Mouse (Mus musculus) frontal cortex, adult 2 months (tissue): ENCODE measurements around the gene 4933424G06Rik. TPM values are rescaled to one million over a fixed set of nuclear protein-coding genes. Genes with fewer than 3 reads are reported as not detected.

Experiments
- DNase-seq, 2 experiments: peaks; one replicate each; pipeline ENCODE4 v3.0.0; 2022; ENCODE audit warnings: low spot score in 1 of 2; ENCODE audit errors: extremely low spot score in 1 of 2
- polyA plus RNA-seq: library from polyadenylated mRNA; depleted of rRNA; stranded (reverse); fragments of >200 nt; gene quantifications from 2 replicates; pipeline ENCODE4 v1.2.3, GENCODE M21; 2012

Gene 4933424G06Rik
- polyA plus RNA-seq, 1 experiment = 0.10 TPM

GRCm38 (mm10) chr1:36708626-36709025, 1.3 kb upstream of the 4933424G06Rik start:
- no peak for DNase-seq

GRCm38 (mm10) chr1:36709055-36709853, 695 bp upstream of the 4933424G06Rik start:
- DNase-seq = peak in 1 of 2 experiments; percentile 47

GRCm38 (mm10) chr1:36711104-36711503, 1.2 kb downstream of the 4933424G06Rik start:
- DNase-seq = no peak

- no peak for DNase-seq
Observed at GRCm38 (mm10) chr1:36714311-36714710, 4.4 kb downstream of the 4933424G06Rik start, which contains the start of gene Actr1b. Gene Actr1b (minus strand): TSS chr1:36714422.

GRCm38 (mm10) chr1:36718786-36719185, 8.8 kb downstream of the 4933424G06Rik start:
- DNase-seq = no peak

- DNase-seq = no peak
Observed at GRCm38 (mm10) chr1:36723146-36724056, 13.5 kb downstream of the 4933424G06Rik start.

GRCm38 (mm10) chr1:36724057-36724431, 14.1 kb downstream of the 4933424G06Rik start:
- DNase-seq = no peak

GRCm38 (mm10) chr1:36737300-36737699, 27.4 kb downstream of the 4933424G06Rik start:
- DNase-seq = peak; percentile 76 to 96

- DNase-seq = no peak
Observed at GRCm38 (mm10) chr1:36739231-36739630, 29.3 kb downstream of the 4933424G06Rik start.

- no peak for DNase-seq
Observed at GRCm38 (mm10) chr1:36743046-36743445, 33.1 kb downstream of the 4933424G06Rik start.

- DNase-seq = peak; percentile 67 to 92
Observed at GRCm38 (mm10) chr1:36744268-36744944, 34.5 kb downstream of the 4933424G06Rik start.

- no peak for DNase-seq
Observed at GRCm38 (mm10) chr1:36745661-36746060, 35.7 kb downstream of the 4933424G06Rik start.

- DNase-seq = no peak
Observed at GRCm38 (mm10) chr1:36746452-36746851, 36.5 kb downstream of the 4933424G06Rik start.

GRCm38 (mm10) chr1:36753932-36754675, 44.2 kb downstream of the 4933424G06Rik start:
- no peak for DNase-seq

- DNase-seq = no peak
Observed at GRCm38 (mm10) chr1:36758553-36758952, 48.6 kb downstream of the 4933424G06Rik start.

- DNase-seq = no peak
Observed at GRCm38 (mm10) chr1:36759076-36759475, 49.1 kb downstream of the 4933424G06Rik start.

GRCm38 (mm10) chr1:36760401-36760800, 50.5 kb downstream of the 4933424G06Rik start:
- DNase-seq = no peak

- DNase-seq = no peak
Observed at GRCm38 (mm10) chr1:36761061-36761460, 51.1 kb downstream of the 4933424G06Rik start.

GRCm38 (mm10) chr1:36761568-36761967, 51.6 kb downstream of the 4933424G06Rik start, which contains the start of gene Zap70:
Gene Zap70 (plus strand): TSS chr1:36761798.
- no peak for DNase-seq
